Comparison of ENCODE assay signal across 13 mouse cellular contexts in the genomic region with DNA sequence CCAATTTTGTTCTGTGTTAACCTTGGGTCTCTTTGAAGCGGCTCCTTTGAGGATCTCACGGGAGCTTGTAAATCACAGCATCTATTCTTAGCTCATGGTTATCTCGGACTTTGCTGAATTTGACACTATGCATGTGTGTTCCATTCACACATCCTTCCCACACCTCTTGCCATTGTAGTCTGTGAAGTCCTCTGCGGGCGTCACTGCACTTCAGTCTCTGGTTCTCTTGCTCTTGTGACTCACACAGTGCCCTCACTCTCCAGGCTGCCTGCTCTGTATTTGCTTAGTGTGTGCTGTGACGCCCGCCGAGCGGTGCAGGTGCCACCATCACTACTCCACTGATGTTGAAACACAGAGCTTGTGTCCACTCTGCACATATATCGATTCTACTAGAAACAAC.
"Had no signal": no experiment of that assay in that cellular context is flagged by ENCODE, and none has a peak within 500 bp of the region (broad histone marks: within the 10 kb centered on the region; RNA-seq: fewer than 3 reads in every experiment).

No protein-coding gene starts in this region.

- H3K36me3 ChIP-seq: liver, embryonic 13.5 days had no signal

- H3K27me3 ChIP-seq: liver, embryonic 13.5 days had no signal

- H3K4me1 ChIP-seq: liver, embryonic 13.5 days had no signal

- H3K9ac ChIP-seq: liver, embryonic 13.5 days had no signal

- DNase-seq: kidney, postnatal 10 days; kidney, postnatal 36 days; layer of hippocampus, postnatal 36 days; liver, embryonic 13.5 days; lung, adult 2 months; lung, postnatal 14 days; lung, postnatal 4 days; midbrain, embryonic 14.5 days; thymus, adult 2 months; thymus, postnatal 14 days; thymus, postnatal 4 days had no signal

- H3K27ac ChIP-seq: left cerebral cortex, adult 2 months; liver, embryonic 13.5 days had no signal

- H3K9me3 ChIP-seq: liver, embryonic 13.5 days had no signal

- H3K4me3 ChIP-seq: left cerebral cortex, adult 2 months; liver, embryonic 13.5 days had no signal

- H3K4me2 ChIP-seq: liver, embryonic 13.5 days; midbrain, embryonic 11.5 days had no signal
